Mouse (Mus musculus) thymus, adult 2 months (tissue): Measurements from ENCODE around the gene Smok3a.

Experiments
- CTCF ChIP-seq: fragments of 200-500 bp; IDR thresholded peaks from 2 replicates; pipeline ENCODE4 v1.5.1; 2012; ENCODE audit warnings: mild to moderate bottlenecking, control low read depth, low read length, moderate library complexity, borderline replicate concordance; ENCODE audit not compliant: control insufficient read depth, poor library complexity, insufficient read depth; ENCODE audit errors: extremely low read depth
- POLR2A ChIP-seq: fragments of 200-500 bp; IDR thresholded peaks from 2 replicates; pipeline ENCODE4 v1.6.1; 2012; ENCODE audit warnings: mild to moderate bottlenecking, low read length, control low read depth, moderate library complexity; ENCODE audit not compliant: control insufficient read depth, poor library complexity, insufficient read depth; ENCODE audit errors: extremely low read depth

DNA sequence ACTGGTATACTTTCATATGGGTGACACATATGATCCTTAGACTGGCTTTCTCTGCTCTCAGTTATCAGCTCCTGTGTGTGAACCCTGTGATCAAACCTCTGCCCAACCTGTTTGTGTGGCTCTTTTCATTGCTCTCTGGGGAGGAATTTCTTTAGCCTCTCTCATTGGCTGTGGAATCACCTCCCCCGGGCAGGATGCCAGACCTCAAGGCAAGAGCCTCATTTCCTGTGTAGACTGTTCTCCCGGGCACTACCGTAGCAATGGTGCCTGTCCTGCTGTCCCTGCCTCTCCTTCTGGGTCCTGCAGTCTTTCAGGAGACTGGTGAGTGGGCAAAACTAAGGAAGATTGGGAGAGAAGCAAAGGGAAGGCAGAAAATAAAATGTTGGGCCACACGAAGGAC is 39.8 kb upstream of the Smok3a start, which contains the start of gene Azgp1:
- TF ChIP-seq CTCF (no peak), POLR2A (no peak)
